Mouse (Mus musculus) megakaryocyte-erythroid progenitor cell, adult 5-6 weeks (primary cell): ENCODE results near the gene Pdia6. TPM values are rescaled to one million over a fixed set of nuclear protein-coding genes. Genes with fewer than 3 reads are reported as not detected.

ENCODE experiments used
- ATAC-seq: replicated peaks from 2 replicates; pipeline ENCODE4 v1.8.0; 2016; ENCODE audit warnings: mild to moderate bottlenecking, inconsistent platforms; ENCODE audit not compliant: severe bottlenecking, poor library complexity, low FRiP score, low TSS enrichment
- total RNA-seq, 2 experiments: library from RNA; stranded (forward) in 1 of 2; stranded (reverse) in 1 of 2; fragments of 200-1000, 215-1000 nt in 1 of 2; fragments of >200 nt in 1 of 2; fragmentation: Nextera tagmentation in 1 of 2; gene quantifications; 2 replicates each; pipeline ENCODE4 v1.2.3; 2014 to 2017

Pdia6 gene
- total RNA-seq (2014; fragmentation: Nextera tagmentation): 68.3 and 94.4 TPM in 2 replicates
- 175 and 216 TPM in 2 replicates for total RNA-seq (2017)

- ATAC-seq: peak; percentile 98
Observed at GRCm38 (mm10) chr12:17265971-17266672, at the start of gene Pdia6. Pdia6 (plus strand) TSS chr12:17266545.

DNA sequence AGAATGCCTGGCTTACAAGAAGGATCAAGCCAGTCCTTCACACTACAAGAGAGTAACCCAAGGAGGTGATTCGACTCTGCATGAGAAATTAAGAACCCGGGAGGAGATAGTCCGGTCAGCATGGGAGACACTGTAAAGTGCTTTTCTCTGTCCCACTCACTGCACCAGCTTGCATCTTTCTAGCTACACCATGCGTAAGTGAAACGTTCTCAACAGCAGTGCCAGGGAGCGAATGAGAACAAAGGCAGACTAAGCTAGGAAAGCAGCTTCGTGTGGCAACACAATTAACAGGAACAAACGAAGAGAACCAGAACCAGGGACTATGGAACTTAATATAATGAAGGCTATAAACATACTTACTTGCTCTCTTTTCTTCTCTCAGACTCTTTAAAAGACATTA is 48.0 kb upstream of the Pdia6 start:
- no peak for ATAC-seq

DNA sequence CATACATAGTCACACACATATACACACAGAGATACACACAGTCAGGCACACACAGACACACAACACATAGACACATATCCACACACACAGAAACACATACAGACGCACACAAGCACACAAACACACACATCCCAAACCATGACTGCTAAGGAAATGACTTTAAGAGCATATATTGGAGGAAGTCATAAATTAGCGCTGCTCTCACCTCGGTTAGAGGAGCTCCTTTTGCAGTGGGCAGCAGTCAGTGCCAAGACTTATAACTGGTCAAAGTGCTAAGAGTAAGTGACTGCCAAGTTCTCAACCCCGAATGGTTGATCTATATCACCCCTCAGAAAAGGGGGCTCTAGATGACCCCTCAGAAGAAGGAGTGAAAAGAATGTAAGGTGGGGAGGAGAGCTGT is 47.2 kb upstream of the Pdia6 start:
- no peak for ATAC-seq

GRCm38 (mm10) chr12:17220631-17221030 is 45.7 kb upstream of the Pdia6 start:
- ATAC-seq: no peak

- ATAC-seq: 0 out of 2 replicates have a peak, but pooled peaks have one; percentile 55
Observed at GRCm38 (mm10) chr12:17221891-17222428, 44.4 kb upstream of the Pdia6 start.

GRCm38 (mm10) chr12:17223050-17223449 is 43.3 kb upstream of the Pdia6 start:
- no peak for ATAC-seq

GRCm38 (mm10) chr12:17225012-17225411 is 41.3 kb upstream of the Pdia6 start:
- ATAC-seq: no peak

GRCm38 (mm10) chr12:17227903-17228302 is 38.4 kb upstream of the Pdia6 start:
- no peak for ATAC-seq

- no peak for ATAC-seq
Observed at GRCm38 (mm10) chr12:17230581-17230980, 35.8 kb upstream of the Pdia6 start.

GRCm38 (mm10) chr12:17231513-17231912 is 34.8 kb upstream of the Pdia6 start:
- ATAC-seq: no peak

DNA sequence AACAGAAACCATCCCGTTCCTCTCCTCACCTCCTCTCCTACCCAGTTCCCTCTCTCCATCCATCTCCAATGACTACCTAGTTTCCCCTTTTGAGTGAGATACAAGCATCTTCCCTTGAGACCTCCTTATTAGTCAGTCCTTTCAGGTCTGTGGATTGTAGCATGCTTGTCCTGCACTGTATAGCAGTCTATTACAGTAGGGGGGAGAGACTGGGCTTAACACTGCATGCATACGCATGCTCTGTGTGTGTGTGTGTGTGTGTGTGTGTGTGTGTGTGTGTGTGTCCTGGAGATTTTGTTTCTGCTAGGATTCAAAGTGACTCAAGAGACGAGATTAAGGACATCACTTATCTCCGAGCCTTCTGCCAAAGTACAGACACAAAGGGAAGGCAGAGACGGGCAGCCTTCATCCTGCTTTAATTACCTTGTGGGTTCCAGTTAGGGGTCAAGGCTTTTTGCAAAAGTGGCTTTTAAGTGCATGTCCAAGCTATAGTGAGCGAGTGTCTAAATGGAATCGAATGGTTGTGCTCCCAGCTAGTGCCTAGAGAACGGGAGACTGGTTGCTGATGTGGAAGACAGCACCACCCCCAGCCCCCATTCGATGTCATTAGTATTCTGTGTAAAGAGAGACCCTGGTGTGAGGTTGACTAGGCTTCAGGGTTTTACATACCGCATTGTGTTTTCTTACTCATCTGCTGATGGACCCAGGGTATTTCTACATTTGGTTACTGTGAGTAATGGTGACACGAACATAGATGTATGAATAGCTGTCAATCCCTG is 30.6 kb upstream of the Pdia6 start:
- ATAC-seq: no peak

- ATAC-seq: no peak
Observed at GRCm38 (mm10) chr12:17238588-17239427, 27.5 kb upstream of the Pdia6 start.

GRCm38 (mm10) chr12:17239428-17239688 is 27.0 kb upstream of the Pdia6 start:
- ATAC-seq: no peak

DNA sequence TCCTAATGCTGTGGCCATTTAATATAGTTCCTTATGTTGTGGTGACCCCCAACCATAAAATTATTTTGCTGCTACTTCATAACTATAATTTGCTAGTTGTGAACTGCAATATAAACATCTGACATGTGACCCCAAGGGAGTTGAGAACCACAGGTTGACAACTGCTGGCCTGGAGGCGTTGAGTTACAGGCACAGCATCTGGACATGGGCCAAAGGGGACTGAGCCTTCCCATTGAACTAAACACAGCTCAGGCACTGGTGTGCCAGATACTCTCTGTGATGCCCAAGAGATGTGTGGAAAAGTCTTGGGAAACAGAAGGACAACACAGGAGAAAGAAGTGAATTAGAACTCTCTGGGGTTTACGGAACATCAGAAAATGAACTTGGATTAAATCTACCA is 25.3 kb upstream of the Pdia6 start:
- no peak for ATAC-seq

- ATAC-seq: no peak
Observed at GRCm38 (mm10) chr12:17241614-17242013, 24.7 kb upstream of the Pdia6 start.

- no peak for ATAC-seq
Observed at GRCm38 (mm10) chr12:17242041-17242440, 24.3 kb upstream of the Pdia6 start.

DNA sequence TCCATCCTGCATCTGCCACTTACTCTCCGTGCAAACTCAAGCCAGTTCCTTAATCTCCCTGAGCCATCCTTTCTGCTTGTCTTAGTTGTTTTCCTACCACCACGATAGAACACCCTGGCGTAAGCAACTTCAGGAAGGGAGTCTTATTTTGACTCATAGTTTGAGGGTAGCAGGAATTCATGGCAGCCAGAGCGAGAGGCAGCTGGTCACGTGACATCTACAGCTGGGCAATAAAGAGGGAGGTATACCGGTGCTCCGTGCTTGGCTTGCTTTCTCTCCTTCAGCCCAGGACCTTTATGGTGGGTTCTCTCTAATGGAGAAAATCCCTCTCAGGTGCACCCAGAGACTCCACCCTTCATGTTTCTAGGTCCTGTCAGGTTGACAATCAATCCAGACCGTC is 15.4 kb upstream of the Pdia6 start:
- ATAC-seq: no peak

- peak; percentile 71; the same call in 1 of the 2 replicates for ATAC-seq
Observed at GRCm38 (mm10) chr12:17253069-17253468, 13.3 kb upstream of the Pdia6 start.

DNA sequence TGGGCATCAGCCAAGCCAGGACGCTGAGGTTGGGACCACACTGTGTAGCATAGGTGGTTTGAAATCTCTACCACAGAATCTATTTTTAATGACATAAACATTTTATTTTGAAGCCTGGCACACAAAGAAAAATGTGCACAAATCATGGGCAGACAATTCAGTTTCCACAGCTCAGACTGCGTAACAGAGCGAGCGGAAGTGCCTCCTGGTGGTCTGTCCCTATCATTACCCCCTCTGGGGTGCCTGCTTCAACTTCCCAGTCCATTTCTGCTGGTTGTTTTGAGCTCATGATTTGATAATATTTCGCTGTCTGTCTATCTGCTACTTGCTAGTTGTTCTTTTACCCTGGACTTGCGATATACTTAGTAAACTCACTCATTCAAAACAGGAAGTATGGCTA is 10.7 kb upstream of the Pdia6 start:
- ATAC-seq: no peak

DNA sequence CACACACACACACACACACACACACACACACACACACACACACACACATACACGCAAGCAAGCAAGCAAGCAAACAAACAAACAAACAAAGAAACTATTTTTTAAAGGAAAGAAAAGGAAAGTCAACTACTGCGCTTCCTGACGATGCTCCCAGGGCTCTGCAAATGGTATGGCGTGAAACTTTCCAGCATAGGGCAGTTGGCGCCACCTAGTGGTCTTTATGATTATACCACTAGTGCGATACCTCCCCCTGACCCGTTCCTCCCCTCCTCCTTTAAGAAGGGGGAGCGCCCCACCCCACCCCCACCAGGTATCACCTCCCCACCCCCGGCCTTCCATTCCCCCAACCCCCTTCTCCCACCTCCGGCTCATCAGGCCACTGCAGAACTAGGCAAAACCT is 9.4 kb upstream of the Pdia6 start:
- ATAC-seq: peak; percentile 81
